Mouse (Mus musculus): ENCODE data around the gene Akt3. TPM values are rescaled to one million over a fixed set of nuclear protein-coding genes. Genes with fewer than 3 reads are reported as not detected.

The Akt3 gene
- total RNA-seq, 1 experiment from 2014 or later = 33.5 TPM

GRCm38 (mm10) chr1:177048773-177049172, 209.2 kb downstream of the Akt3 start:
- no peak for DNase-seq

GRCm38 (mm10) chr1:177046963-177047362, 211.0 kb downstream of the Akt3 start:
- DNase-seq = no peak

- DNase-seq = peak; percentile 16
Observed at GRCm38 (mm10) chr1:177045885-177046284, 212.1 kb downstream of the Akt3 start.

- DNase-seq = no peak
Observed at GRCm38 (mm10) chr1:177040058-177040457, 217.9 kb downstream of the Akt3 start.

- no peak for DNase-seq
Observed at GRCm38 (mm10) chr1:177039093-177039674, 218.8 kb downstream of the Akt3 start.

- DNase-seq = no peak
Observed at GRCm38 (mm10) chr1:177038383-177038782, 219.6 kb downstream of the Akt3 start.

- DNase-seq = no peak
Observed at GRCm38 (mm10) chr1:177035460-177035859, 222.5 kb downstream of the Akt3 start.

- DNase-seq = no peak
Observed at GRCm38 (mm10) chr1:177032233-177032632, 225.8 kb downstream of the Akt3 start.

- no peak for DNase-seq
Observed at GRCm38 (mm10) chr1:177031196-177031595, 226.8 kb downstream of the Akt3 start.

- DNase-seq = no peak
Observed at GRCm38 (mm10) chr1:177030669-177031068, 227.3 kb downstream of the Akt3 start.

GRCm38 (mm10) chr1:177029032-177029431, 229.0 kb downstream of the Akt3 start:
- no peak for DNase-seq

GRCm38 (mm10) chr1:177027706-177028105, 230.3 kb downstream of the Akt3 start:
- no peak for DNase-seq

GRCm38 (mm10) chr1:177022751-177023150, 235.3 kb downstream of the Akt3 start:
- DNase-seq = no peak

GRCm38 (mm10) chr1:177019668-177020067, 238.3 kb downstream of the Akt3 start:
- DNase-seq = no peak

GRCm38 (mm10) chr1:177018750-177019149, 239.3 kb downstream of the Akt3 start:
- no peak for DNase-seq

GRCm38 (mm10) chr1:177016729-177017128, 241.3 kb downstream of the Akt3 start:
- no peak for DNase-seq

GRCm38 (mm10) chr1:177015917-177016316, 242.1 kb downstream of the Akt3 start:
- DNase-seq = no peak

GRCm38 (mm10) chr1:177014921-177015439, 243.0 kb downstream of the Akt3 start:
- DNase-seq = no peak

- DNase-seq = no peak
Observed at GRCm38 (mm10) chr1:177014346-177014745, 243.7 kb downstream of the Akt3 start.

- no peak for DNase-seq
Observed at GRCm38 (mm10) chr1:177013776-177014175, 244.2 kb downstream of the Akt3 start.

GRCm38 (mm10) chr1:177013313-177013712, 244.7 kb downstream of the Akt3 start:
- no peak for DNase-seq

- DNase-seq = no peak
Observed at GRCm38 (mm10) chr1:177012774-177013173, 245.2 kb downstream of the Akt3 start.

- DNase-seq = no peak
Observed at GRCm38 (mm10) chr1:177011688-177012087, 246.3 kb downstream of the Akt3 start.

GRCm38 (mm10) chr1:177010607-177011302, 247.2 kb downstream of the Akt3 start:
- DNase-seq = no peak
